8 mouse cellular contexts compared by ENCODE assay signal in the genomic region with DNA sequence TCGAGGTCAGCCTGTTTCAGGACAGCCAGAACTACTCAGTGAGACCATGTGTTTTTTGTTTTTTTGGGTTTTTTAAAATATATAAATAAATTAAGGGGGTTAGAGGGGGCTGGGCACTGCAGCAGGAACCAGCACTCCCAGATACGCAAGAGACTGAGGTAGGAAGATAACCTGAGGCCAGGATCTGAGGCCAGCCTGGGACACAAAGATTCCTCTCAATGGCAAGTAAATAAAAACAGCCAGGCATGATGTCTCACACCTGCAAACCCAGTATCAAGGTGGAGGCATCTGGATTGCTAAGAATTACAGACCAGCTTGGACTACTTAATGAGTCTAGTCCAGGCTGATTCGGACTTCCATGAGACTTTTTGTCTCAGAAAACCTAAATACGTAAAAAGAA. TPM values are rescaled to one million over a fixed set of nuclear protein-coding genes. Genes with fewer than 3 reads are reported as not detected.
DNase-seq lines count a peak whose midpoint lies in the region; ATAC-seq and TF ChIP-seq lines count a peak whose summit lies in the region.

No protein-coding gene starts in this region.

- TF ChIP-seq CTCF in MEL (IDR thresholded peaks at IDR 0.05 in 2 of 3, conservative IDR thresholded peaks at IDR 0.05 in 1 of 3; ENCODE audit: control insufficient read depth in 1 of 3, insufficient read depth in 1 of 3, low read depth in 2 of 3, low read length in 3 of 3, poor library complexity in 1 of 3, severe bottlenecking in 1 of 3), result no peak
- TF ChIP-seq CTCF in heart, postnatal 0 days (IDR thresholded peaks at IDR 0.05; ENCODE audit: low read depth), result no peak

- peaks cover 14% of the 10 kb centered on the region for H3K36me3 ChIP-seq in heart, embryonic 10.5 days
- peaks cover 9 to 37% of the 10 kb centered on the region in 2 experiments for H3K36me3 ChIP-seq in MEL (ENCODE audit: control insufficient read depth in 1 of 2, insufficient read depth in 2 of 2, low read length in 2 of 2)
- H3K36me3 ChIP-seq in heart, postnatal 0 days (replicated peaks; ENCODE audit: control insufficient read depth, insufficient read depth, low read length), result peaks cover 16% of the 10 kb centered on the region
- H3K36me3 ChIP-seq in macrophage (ENCODE audit: inconsistent target), result peaks cover 6% of the 10 kb centered on the region; the same call in 1 of the 2 replicates

- H3K4me3 ChIP-seq in heart, embryonic 10.5 days, result peak overlapping the region; percentile 95
- H3K4me3 ChIP-seq in MEL (ENCODE audit: control insufficient read depth in 1 of 2, insufficient read depth in 1 of 2, low read depth in 2 of 2, low read length in 2 of 2) (peak overlapping the region; percentile 94 to 99), macrophage (ENCODE audit: inconsistent target) (peak overlapping the region; percentile 82)
- peak overlapping the region; percentile 87 for H3K4me3 ChIP-seq in heart, postnatal 0 days (ENCODE audit: low read depth, low read length)

- peak in 1 of 2 experiments; percentile 45; a peak in 2 of 4 replicates for TF ChIP-seq EP300 in MEL (IDR thresholded peaks at IDR 0.05; ENCODE audit: low read depth in 1 of 2, low read length in 2 of 2)
- TF ChIP-seq EP300 in heart, postnatal 0 days (IDR thresholded peaks at IDR 0.05; ENCODE audit: low read depth), result no peak

- H3K27me3 ChIP-seq in heart, embryonic 10.5 days (ENCODE audit: insufficient read depth, poor library complexity, severe bottlenecking), result no peaks in the 10 kb centered on the region
- H3K27me3 ChIP-seq in MEL (ENCODE audit: control insufficient read depth in 1 of 2, insufficient read depth in 2 of 2, low read length in 2 of 2), result no peaks in the 10 kb centered on the region
- no peaks in the 10 kb centered on the region for H3K27me3 ChIP-seq in heart, postnatal 0 days (ENCODE audit: control insufficient read depth, insufficient read depth, low read length)

- H3K4me1 ChIP-seq in heart, embryonic 10.5 days, result peaks cover 12% of the 10 kb centered on the region
- H3K4me1 ChIP-seq in MEL (ENCODE audit: control insufficient read depth in 1 of 2, insufficient read depth in 2 of 2, low read length in 2 of 2), result peaks cover 7 to 16% of the 10 kb centered on the region in 2 experiments
- peaks cover 12% of the 10 kb centered on the region for H3K4me1 ChIP-seq in heart, postnatal 0 days (ENCODE audit: control insufficient read depth, insufficient read depth)

- no peak for TF ChIP-seq RAD21 in MEL (IDR thresholded peaks at IDR 0.05; ENCODE audit: low read depth, low read length)

- H3K79me2 ChIP-seq in MEL (ENCODE audit: control insufficient read depth, insufficient read depth, low read length, poor library complexity), result peaks cover 59% of the 10 kb centered on the region
- peaks cover 85% of the 10 kb centered on the region for H3K79me2 ChIP-seq in macrophage (ENCODE audit: inconsistent target)

- H3K9me3 ChIP-seq in heart, embryonic 10.5 days, result no peaks in the 10 kb centered on the region
- H3K9me3 ChIP-seq in MEL (replicated peaks; ENCODE audit: insufficient read depth, low read length), result no peaks in the 10 kb centered on the region
- no peaks in the 10 kb centered on the region for H3K9me3 ChIP-seq in heart, postnatal 0 days (replicated peaks; ENCODE audit: control insufficient read depth, low read length)

- DNase-seq in heart, embryonic 10.5 days (ENCODE audit: low spot score), result no peak
- DNase-seq in heart, adult 9 months (ENCODE audit: low spot score in 2 of 2), result no peak
- DNase-seq in MEL (ENCODE audit: low read depth, low spot score), result peak; percentile 48
- DNase-seq in heart, postnatal 0 days (ENCODE audit: low spot score), result no peak
- DNase-seq in spleen, postnatal 14 days (ENCODE audit: low spot score in 2 of 2), result no peak
- no peak for DNase-seq in ovary, postnatal 10 days (ENCODE audit: low spot score)
- no peak for DNase-seq in embryo, embryonic 11 days

- peak overlapping the region; percentile 80 for H3K4me2 ChIP-seq in heart, postnatal 0 days (ENCODE audit: low read depth, low read length)

- TF ChIP-seq POLR2A in MEL (IDR thresholded peaks at IDR 0.05; ENCODE audit: control insufficient read depth in 1 of 2, insufficient read depth in 1 of 2, low read depth in 1 of 2, low read length in 2 of 2, poor library complexity in 1 of 2), result no peak

- peak overlapping the region; percentile 96 for H3K9ac ChIP-seq in MEL (ENCODE audit: control insufficient read depth, low read depth, low read length, poor library complexity, severe bottlenecking)
- peak overlapping the region; percentile 78 for H3K9ac ChIP-seq in heart, postnatal 0 days (replicated peaks; ENCODE audit: low read depth, low read length)

- no peak for ATAC-seq in heart, postnatal 0 days (ENCODE audit: insufficient read depth, low read depth)

- peak overlapping the region; percentile 95 for H3K27ac ChIP-seq in heart, embryonic 10.5 days
- 0 out of 2 replicates have a peak overlapping the region, but pooled peaks have one; percentile 16 for H3K27ac ChIP-seq in MEL (ENCODE audit: control insufficient read depth, low read depth, low read length)
- 0 out of 2 replicates have a peak overlapping the region, but pooled peaks have one; percentile 93 for H3K27ac ChIP-seq in heart, postnatal 0 days (ENCODE audit: low read depth)
- H3K27ac ChIP-seq in macrophage, result peak overlapping the region; percentile 44; the same call in 1 of the 2 replicates

- 46% methylated on average over 4 of the region's 4 CpGs for WGBS in heart, embryonic 10.5 days
- WGBS in heart, postnatal 0 days, result 47% methylated on average over 4 of the region's 4 CpGs
- WGBS in macrophage (ENCODE audit: missing documents), result 30% methylated on average over 4 of the region's 4 CpGs

TF ChIP-seq in MEL, 35 proteins besides CTCF, POLR2A, EP300 and RAD21:
- no peak for TF ChIP-seq UBTF (IDR thresholded peaks at IDR 0.05; ENCODE audit: borderline replicate concordance, insufficient read depth, low read depth, low read length)
- TF ChIP-seq TCF12 (IDR thresholded peaks at IDR 0.05; ENCODE audit: low read depth, low read length), result peak; percentile 41; the same call in 1 of the 2 replicates
- TF ChIP-seq RCOR1 (IDR thresholded peaks at IDR 0.05; ENCODE audit: low read depth, low read length), result no peak
- TF ChIP-seq MXI1 (IDR thresholded peaks at IDR 0.05; ENCODE audit: low read depth, low read length), result peak; percentile 16
- TF ChIP-seq TAL1 (IDR thresholded peaks at IDR 0.05; ENCODE audit: low read length), result peak; percentile 54
- peak; percentile 29; the same call in 1 of the 2 replicates for TF ChIP-seq CHD1 (IDR thresholded peaks at IDR 0.05; ENCODE audit: low read depth, low read length)
- TF ChIP-seq NELFE (IDR thresholded peaks at IDR 0.05; ENCODE audit: low read depth, low read length), result no peak

RNA-seq across cellular contexts. Expression of a gene that starts 1.2 kb away (rescaled TPM):
- polyA plus RNA-seq in heart, embryonic 10.5 days (2016; fragmentation: Nextera tagmentation; extraction: Ambion mirVana), result 41.3 and 46.9 TPM in 2 replicates
- total RNA-seq in MEL (2012; rRNA removed), result 21.5 and 27.1 TPM in 2 replicates
- polyA plus RNA-seq in MEL (2012; ENCODE audit: insufficient read depth in 1 of 2, insufficient read length in 2 of 2, low read depth in 1 of 2, low replicate concordance in 2 of 2, missing spikeins in 1 of 2), result 10 to 100 TPM; 27.2 to 96.8 TPM
- total RNA-seq in heart, postnatal 0 days (2014; rRNA removed; ENCODE audit: low replicate concordance), result 21.9 and 43.1 TPM in 2 replicates
- polyA plus RNA-seq in heart, postnatal 0 days (2015; fragmentation: Nextera tagmentation; extraction: Ambion mirVana), result 10.2 and 12.7 TPM in 2 replicates
- 100 to 1,000 TPM; 121 to 344 (median 189) TPM for total RNA-seq in macrophage (2018; cell fraction: chromatin; rRNA removed)
- total RNA-seq in macrophage (2018; cell fraction: cytosol; rRNA removed), result 10 to 100 TPM; 32.7 to 65.2 (median 42.6) TPM
- 100 to 1,000 TPM in 23 of 26 experiments, 10 to 100 TPM in 3; 90.4 to 232 (median 124) TPM for total RNA-seq in macrophage (2018; cell fraction: nucleus; rRNA removed)
- 24.9 to 26.4 TPM (median 26.3 TPM) in 3 replicates for polyA plus RNA-seq in macrophage (2018)

RNA-seq across cellular contexts. Expression of a gene that starts 11.2 kb away (rescaled TPM):
- 46.6 and 49.8 TPM in 2 replicates for polyA plus RNA-seq in heart, embryonic 10.5 days (2016; fragmentation: Nextera tagmentation; extraction: Ambion mirVana)
- 97.6 and 107 TPM in 2 replicates for total RNA-seq in MEL (2012; rRNA removed)
- 100 to 1,000 TPM; 117 to 248 TPM for polyA plus RNA-seq in MEL (2012; ENCODE audit: insufficient read depth in 1 of 2, insufficient read length in 2 of 2, low read depth in 1 of 2, low replicate concordance in 2 of 2, missing spikeins in 1 of 2)
- total RNA-seq in heart, postnatal 0 days (2014; rRNA removed; ENCODE audit: low replicate concordance), result 21.2 and 23.7 TPM in 2 replicates
- polyA plus RNA-seq in heart, postnatal 0 days (2015; fragmentation: Nextera tagmentation; extraction: Ambion mirVana), result 20.5 and 23.4 TPM in 2 replicates
- total RNA-seq in macrophage (2018; cell fraction: chromatin; rRNA removed), result 10 to 100 TPM in 25 of 26 experiments, 1 to 10 TPM in 1; 9.2 to 29.5 (median 19.7) TPM
- 10 to 100 TPM; 12.5 to 21.4 (median 17.6) TPM for total RNA-seq in macrophage (2018; cell fraction: cytosol; rRNA removed)
- 10 to 100 TPM in 25 of 26 experiments, 1 to 10 TPM in 1; 8.9 to 39.1 (median 18.0) TPM for total RNA-seq in macrophage (2018; cell fraction: nucleus; rRNA removed)
- 14.8 to 27.1 TPM (median 18.1 TPM) in 3 replicates for polyA plus RNA-seq in macrophage (2018)

RNA-seq across cellular contexts. Expression of a gene that starts 40.6 kb away (rescaled TPM):
- polyA plus RNA-seq in heart, embryonic 10.5 days (2016; fragmentation: Nextera tagmentation; extraction: Ambion mirVana), result 12.8 and 17.0 TPM in 2 replicates
- 4.9 and 5.2 TPM in 2 replicates for total RNA-seq in MEL (2012; rRNA removed)
- polyA plus RNA-seq in MEL (2012; ENCODE audit: insufficient read depth in 1 of 2, insufficient read length in 2 of 2, low read depth in 1 of 2, low replicate concordance in 2 of 2, missing spikeins in 1 of 2) (10 to 100 TPM in 1 of 2 experiments, not detected in 1; 23.0 TPM), macrophage (2018) (9.6 to 23.9 TPM (median 15.4 TPM) in 3 replicates)
- total RNA-seq in heart, postnatal 0 days (2014; rRNA removed; ENCODE audit: low replicate concordance), result 31.8 and 36.3 TPM in 2 replicates
- polyA plus RNA-seq in heart, postnatal 0 days (2015; fragmentation: Nextera tagmentation; extraction: Ambion mirVana), result 9.8 TPM in 2 replicates
- 100 to 1,000 TPM in 8 of 26 experiments, 10 to 100 TPM in 18; 34.8 to 152 (median 77.9) TPM for total RNA-seq in macrophage (2018; cell fraction: chromatin; rRNA removed)
- 10 to 100 TPM; 11.7 to 33.5 (median 17.2) TPM for total RNA-seq in macrophage (2018; cell fraction: cytosol; rRNA removed)
- total RNA-seq in macrophage (2018; cell fraction: nucleus; rRNA removed), result 10 to 100 TPM; 13.5 to 95.7 (median 32.3) TPM

Comparison
In these comparisons a context has a peak if more than half of its experiments do, and no peak if none do; other contexts are left out.
1. H3K27ac ChIP-seq: peak in every context shown above with its lines; median percentile 95 in heart, embryonic 10.5 days; 93 in heart, postnatal 0 days; 44 in macrophage; 16 in MEL.